Mouse (Mus musculus): ENCODE results near the gene Ubox5. TPM values are rescaled to one million over a fixed set of nuclear protein-coding genes. Genes with fewer than 3 reads are reported as not detected.

Gene Ubox5
- total and polyA plus RNA-seq, 3 experiments, result 5.5 to 10.6 (median 7.0) TPM

- no peak for DNase-seq (ENCODE audit: extremely low read depth)
Measured at GRCm38 (mm10) chr2:130634739-130635411, 5.0 kb upstream of the Ubox5 start.

DNA sequence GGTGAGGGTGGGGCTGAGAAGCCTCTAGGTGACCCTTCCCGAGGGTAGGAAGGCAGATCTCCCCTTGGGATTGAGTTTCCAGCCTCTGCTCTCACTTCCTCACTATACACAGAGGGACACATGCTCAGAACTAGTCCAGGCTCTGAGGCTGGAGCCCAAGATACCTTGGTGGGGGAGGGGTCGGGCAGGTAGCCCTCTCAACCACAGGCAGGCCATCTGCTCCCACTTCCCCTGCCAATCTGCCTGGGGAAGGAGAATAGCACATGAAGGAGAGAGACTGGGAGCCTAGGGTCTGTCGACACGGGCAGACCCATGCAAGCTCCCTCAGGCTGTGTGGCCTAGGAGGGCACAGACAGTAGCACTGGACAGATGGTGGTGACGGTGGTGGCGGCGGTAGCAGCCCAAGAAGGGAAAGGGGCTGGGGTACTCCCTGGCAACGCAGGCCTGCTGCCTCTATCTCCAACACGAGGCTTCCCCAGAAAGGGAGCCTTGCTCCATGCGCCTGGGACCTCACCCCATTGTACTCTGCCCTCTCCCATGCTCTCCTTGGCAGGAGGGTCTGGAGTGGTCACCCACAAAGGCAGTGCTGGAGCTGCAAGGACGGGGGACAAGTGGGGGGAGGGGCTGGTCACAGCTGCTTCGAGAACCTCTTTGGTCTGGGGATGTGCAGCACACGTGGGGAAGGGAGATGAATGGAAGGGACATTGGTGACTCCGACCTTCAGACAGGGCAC lies 4.3 kb upstream of the Ubox5 start:
- in situ Hi-C loops (cut with MboI; ENCODE audit: low pct_ligation_motif_present, low pct_unique_long_range_greater_than_20kb, low sequenced_read_pairs), result no loop called here
- no peak overlapping the region for H3K4me3 ChIP-seq (replicated peaks in 1 of 3; ENCODE audit: low read depth in 2 of 3, low read length in 2 of 3, poor library complexity in 1 of 3)
- H3K36me3 ChIP-seq (replicated peaks in 1 of 2; ENCODE audit: control insufficient read depth in 1 of 2, insufficient read depth in 1 of 2, low read length in 1 of 2), result peaks cover 3 to 33% of the 10 kb centered on the region in 2 experiments
- dilution Hi-C loops (cut with MboI; ENCODE audit: extremely low pct_ligation_motif_present, extremely low pct_unique_long_range_greater_than_20kb, low sequenced_read_pairs), result no loop called here
- H3K79me2 ChIP-seq (replicated peaks; ENCODE audit: control insufficient read depth, extremely low read depth, insufficient read depth, poor library complexity, severe bottlenecking), result peaks cover 8% of the 10 kb centered on the region
- DNase-seq (ENCODE audit: extremely low read depth), result no peak
- H3K27ac ChIP-seq (ENCODE audit: insufficient read depth, low read depth), result no peak overlapping the region
- no peaks in the 10 kb centered on the region for H3K27me3 ChIP-seq (replicated peaks)
- no peak overlapping the region for H3K4me2 ChIP-seq (ENCODE audit: insufficient read depth, low read depth, poor library complexity, severe bottlenecking)
- H3K9ac ChIP-seq (ENCODE audit: insufficient read depth, low read depth), result no peak overlapping the region
- TF ChIP-seq MYC (IDR thresholded peaks at IDR 0.05; ENCODE audit: low read depth, low read length) (no peak), NRF1 (IDR thresholded peaks at IDR 0.05; ENCODE audit: low read depth, low read length) (no peak), EP300 (IDR thresholded peaks at IDR 0.05; ENCODE audit: low read length) (no peak), ELF1 (IDR thresholded peaks at IDR 0.05; ENCODE audit: low read depth, low read length) (no peak), BHLHE40 (IDR thresholded peaks at IDR 0.05; ENCODE audit: low read depth, low read length) (no peak), PAX5 (IDR thresholded peaks at IDR 0.05; ENCODE audit: low read length) (no peak)
- no peaks in the 10 kb centered on the region for H3K9me3 ChIP-seq (replicated peaks; ENCODE audit: low read length)
- peaks cover 16 to 30% of the 10 kb centered on the region in 2 experiments for H3K4me1 ChIP-seq (ENCODE audit: control insufficient read depth in 1 of 2, insufficient read depth in 2 of 2)

More at GRCm38 (mm10) chr2:130634739-130635411, 5.0 kb upstream of the Ubox5 start:
- in situ Hi-C loops (cut with MboI; ENCODE audit: low pct_ligation_motif_present, low pct_unique_long_range_greater_than_20kb, low sequenced_read_pairs) (no loop called here), dilution Hi-C loops (cut with MboI; ENCODE audit: extremely low pct_ligation_motif_present, extremely low pct_unique_long_range_greater_than_20kb, low sequenced_read_pairs) (no loop called here)
- no peak overlapping the region for H3K9ac ChIP-seq (ENCODE audit: insufficient read depth, low read depth)
- peaks cover 16 to 30% of the 10 kb centered on the region in 2 experiments for H3K4me1 ChIP-seq (ENCODE audit: control insufficient read depth in 1 of 2, insufficient read depth in 2 of 2)
- no peaks in the 10 kb centered on the region for H3K9me3 ChIP-seq (replicated peaks; ENCODE audit: low read length)
- peaks cover 3 to 33% of the 10 kb centered on the region in 2 experiments for H3K36me3 ChIP-seq (replicated peaks in 1 of 2; ENCODE audit: control insufficient read depth in 1 of 2, insufficient read depth in 1 of 2, low read length in 1 of 2)
- H3K27ac ChIP-seq (ENCODE audit: insufficient read depth, low read depth), result no peak overlapping the region
- TF ChIP-seq RAD21 (IDR thresholded peaks at IDR 0.05; ENCODE audit: low read depth, low read length) (no peak), UBTF (IDR thresholded peaks at IDR 0.05; ENCODE audit: low read depth, low read length) (no peak), RCOR1 (conservative IDR thresholded peaks at IDR 0.05; ENCODE audit: low read depth, low read length) (no peak), POLR2AphosphoS2 (IDR thresholded peaks at IDR 0.05; ENCODE audit: low read depth, low read length) (no peak), E2F4 (IDR thresholded peaks at IDR 0.05; ENCODE audit: insufficient replicate concordance, low read depth, low read length) (no peak)
- no peaks in the 10 kb centered on the region for H3K27me3 ChIP-seq (replicated peaks)
- H3K79me2 ChIP-seq (replicated peaks; ENCODE audit: control insufficient read depth, extremely low read depth, insufficient read depth, poor library complexity, severe bottlenecking), result peaks cover under 1% of the 10 kb centered on the region; the same call in 1 of the 2 replicates
- no peak overlapping the region for H3K4me2 ChIP-seq (ENCODE audit: insufficient read depth, low read depth, poor library complexity, severe bottlenecking)
- no peak overlapping the region for H3K4me3 ChIP-seq (replicated peaks in 1 of 3; ENCODE audit: low read depth in 2 of 3, low read length in 2 of 3, poor library complexity in 1 of 3)
